Mouse (Mus musculus) central nervous system, embryonic 14 days (tissue): ENCODE results near the gene Gm5936. TPM values are rescaled to one million over a fixed set of nuclear protein-coding genes. Genes with fewer than 3 reads are reported as not detected.

Source experiments
- polyA plus RNA-seq: library from polyadenylated mRNA; depleted of rRNA; stranded (reverse); fragments of >200 nt; gene quantifications from 2 replicates; pipeline ENCODE4 v1.2.3, GENCODE M21; 2012; rRNA removed

Gene Gm5936
- polyA plus RNA-seq, result 0.04 and 0.05 TPM in 2 replicates

DNA sequence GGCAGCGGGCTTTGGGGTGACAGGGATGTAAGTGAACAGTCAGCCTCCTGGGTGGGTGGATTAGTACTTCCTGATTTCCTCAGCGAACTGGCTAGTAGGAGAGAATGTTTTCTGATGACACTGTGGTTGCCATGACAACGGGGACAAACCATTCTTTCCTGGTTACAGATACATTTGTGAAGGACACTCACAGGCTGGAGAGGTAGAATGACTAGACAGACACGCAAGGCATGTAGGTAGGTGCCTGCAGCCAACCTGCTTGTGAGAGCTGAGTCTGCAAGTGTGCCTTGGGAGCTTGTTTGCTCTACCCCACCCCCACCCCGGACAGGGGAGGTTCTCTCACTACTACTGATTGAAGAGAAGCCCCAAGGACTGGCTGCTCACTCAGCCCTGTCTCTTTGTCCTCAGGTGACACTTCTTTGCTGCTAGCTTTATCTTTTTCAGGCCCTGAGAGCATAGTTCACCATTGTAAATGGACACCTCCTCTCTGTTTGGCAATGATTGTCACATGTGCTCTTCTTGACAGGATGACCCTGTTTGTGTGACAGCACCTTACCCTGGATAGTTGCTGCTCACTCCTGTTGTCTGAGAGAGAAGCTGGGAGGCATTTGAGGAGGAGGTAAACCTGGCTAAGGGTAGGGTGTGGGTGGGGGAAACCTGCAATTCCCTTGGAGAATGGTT lies at the start of gene Gm5936:
Gene Gm5936 (plus strand): TSS at position 355 of the 681 bp plus-strand sequence.

Other genes starting within 250 kb of the Gm5936 start
- gene Olfr1325, start 244.5 kb upstream of the Gm5936 start, polyA plus RNA-seq, result not detected in 2 replicates
- 0.10 and 0.14 TPM in 2 replicates for gene Gm5640, start 191.6 kb upstream of the Gm5936 start, polyA plus RNA-seq
- gene Gm6890, start 96.3 kb upstream of the Gm5936 start, polyA plus RNA-seq, result not detected in 2 replicates
- 0.81 and 0.91 TPM in 2 replicates for gene Gab3, start 248.3 kb downstream of the Gm5936 start, polyA plus RNA-seq